Mouse (Mus musculus) lung, embryonic 16.5 days (tissue): Measurements from ENCODE around the gene Eps15. TPM values are rescaled to one million over a fixed set of nuclear protein-coding genes. Genes with fewer than 3 reads are reported as not detected.
A peak's percentile ranks its signal among the peaks of the same experiment; 100 is the strongest.

Experiments used
- ATAC-seq: fragments of 200-750 bp; cut with Nextera tagmentation; 2 replicates; pipeline ENCODE4 v1.8.0; 2017; ENCODE audit warnings: low read depth, mild to moderate bottlenecking, moderate library complexity
- H3K27ac ChIP-seq: fragments of 300-500 bp; sonication (generic); 2 replicates; pipeline ENCODE4 v1.5.1; 2014; ENCODE audit warnings: mild to moderate bottlenecking, control low read depth, low read length
- H3K27me3 ChIP-seq: fragments of 300-500 bp; sonication (generic); 2 replicates; pipeline ENCODE4 v1.6.1; 2014; ENCODE audit warnings: low read depth, low read length, mixed read lengths; ENCODE audit not compliant: control insufficient read depth, insufficient read depth
- H3K36me3 ChIP-seq: fragments of 300-500 bp; sonication (generic); 2 replicates; pipeline ENCODE4 v1.6.1; 2014; ENCODE audit warnings: low read length; ENCODE audit not compliant: control insufficient read depth, insufficient read depth
- H3K4me1 ChIP-seq: fragments of 300-500 bp; sonication (generic); replicated peaks from 2 replicates; pipeline ENCODE4 v1.6.1; 2014; ENCODE audit warnings: low read length, mixed read lengths; ENCODE audit not compliant: control insufficient read depth, insufficient read depth
- H3K4me2 ChIP-seq: fragments of 300-500 bp; sonication (generic); 2 replicates; pipeline ENCODE4 v1.6.1; 2014; ENCODE audit warnings: low read depth, low read length, control low read depth
- H3K4me3 ChIP-seq: fragments of 300-500 bp; sonication (generic); 2 replicates; pipeline ENCODE4 v1.5.1; 2014; ENCODE audit warnings: mild to moderate bottlenecking, low read length, control low read depth
- H3K9ac ChIP-seq: fragments of 300-500 bp; sonication (generic); 2 replicates; pipeline ENCODE4 v1.6.1; 2014; ENCODE audit warnings: low read length, control low read depth
- H3K9me3 ChIP-seq: fragments of 300-500 bp; sonication (generic); 2 replicates; pipeline ENCODE4 v1.6.1; 2016; ENCODE audit warnings: low read length; ENCODE audit not compliant: control insufficient read depth
- WGBS: fragments of 180-500 bp; shearing (Covaris S2); extraction: QIAGEN DNeasy Blood & Tissue Kit; methylation state at CpG from one replicate; pipeline ENCODE4 v1.1.7; 2014; 5-methylcytosine and 5-hydroxymethylcytosine counted together
- polyA plus RNA-seq: library from polyadenylated mRNA; unstranded; fragments of >200 nt; fragmentation: Nextera tagmentation; extraction: Ambion mirVana; gene quantifications from 2 replicates; pipeline ENCODE4 v1.2.1, GENCODE M21; 2015

Gene Eps15
- polyA plus RNA-seq, 1 experiment from 2014 or later = 47.8 TPM

- H3K27ac ChIP-seq = no peak overlapping the region
- no peaks in the 10 kb centered on the region for H3K9me3 ChIP-seq
- 29% methylated on average over 3 of the region's 3 CpGs for WGBS
These were observed 138.9 kb downstream of the Eps15 start for GRCm38 (mm10) chr4:109419017-109419416.

GRCm38 (mm10) chr4:109419563-109419962, 139.5 kb downstream of the Eps15 start:
- Histone ChIP-seq H3K27ac (no peak overlapping the region), H3K36me3 (no peaks in the 10 kb centered on the region), H3K9ac (no peak overlapping the region), H3K9me3 (no peaks in the 10 kb centered on the region), H3K27me3 (no peaks in the 10 kb centered on the region), H3K4me3 (no peak overlapping the region), H3K4me2 (no peak overlapping the region), H3K4me1 (no peaks in the 10 kb centered on the region)
- ATAC-seq = no peak
- WGBS = 88% methylated on average over 4 of the region's 4 CpGs

More at GRCm38 (mm10) chr4:109419017-109419416, 138.9 kb downstream of the Eps15 start:
- Histone ChIP-seq H3K9ac (no peak overlapping the region), H3K4me3 (no peak overlapping the region), H3K4me1 (no peaks in the 10 kb centered on the region), H3K27me3 (no peaks in the 10 kb centered on the region), H3K36me3 (no peaks in the 10 kb centered on the region), H3K4me2 (no peak overlapping the region)
- ATAC-seq = no peak

GRCm38 (mm10) chr4:109420138-109420795, 140.2 kb downstream of the Eps15 start:
- no peak overlapping the region for H3K27ac ChIP-seq
- ATAC-seq = peak; percentile 66
- no peak overlapping the region for H3K9ac ChIP-seq
- no peaks in the 10 kb centered on the region for H3K36me3 ChIP-seq
- H3K9me3 ChIP-seq = no peaks in the 10 kb centered on the region
- no peak overlapping the region for H3K4me3 ChIP-seq
- no peaks in the 10 kb centered on the region for H3K4me1 ChIP-seq
- WGBS = 65% methylated on average over 8 of the region's 8 CpGs
- no peaks in the 10 kb centered on the region for H3K27me3 ChIP-seq
- no peak overlapping the region for H3K4me2 ChIP-seq

GRCm38 (mm10) chr4:109421608-109422007, 141.5 kb downstream of the Eps15 start:
- ATAC-seq = 0 out of 2 replicates have a peak, but pooled peaks have one; percentile 6
- Histone ChIP-seq H3K9me3 (no peaks in the 10 kb centered on the region), H3K27me3 (no peaks in the 10 kb centered on the region), H3K4me1 (no peaks in the 10 kb centered on the region), H3K4me2 (no peak overlapping the region), H3K27ac (no peak overlapping the region), H3K4me3 (no peak overlapping the region), H3K9ac (no peak overlapping the region), H3K36me3 (no peaks in the 10 kb centered on the region)
- 58% methylated on average over 7 of the region's 7 CpGs for WGBS

GRCm38 (mm10) chr4:109422436-109422835, 142.4 kb downstream of the Eps15 start:
- Histone ChIP-seq H3K4me1 (no peaks in the 10 kb centered on the region), H3K9me3 (no peaks in the 10 kb centered on the region), H3K27ac (no peak overlapping the region), H3K4me3 (no peak overlapping the region), H3K36me3 (no peaks in the 10 kb centered on the region), H3K27me3 (no peaks in the 10 kb centered on the region), H3K9ac (no peak overlapping the region), H3K4me2 (no peak overlapping the region)
- ATAC-seq = no peak
- WGBS = 74% methylated on average over 6 of the region's 6 CpGs

GRCm38 (mm10) chr4:109423438-109423837, 143.4 kb downstream of the Eps15 start:
- Histone ChIP-seq H3K9ac (no peak overlapping the region), H3K4me1 (no peaks in the 10 kb centered on the region), H3K4me3 (no peak overlapping the region), H3K27ac (no peak overlapping the region), H3K9me3 (no peaks in the 10 kb centered on the region), H3K36me3 (no peaks in the 10 kb centered on the region), H3K4me2 (no peak overlapping the region), H3K27me3 (no peaks in the 10 kb centered on the region)
- 63% methylated on average over 2 of the region's 2 CpGs for WGBS
- ATAC-seq = no peak

- H3K9ac ChIP-seq = no peak overlapping the region
- H3K9me3 ChIP-seq = no peaks in the 10 kb centered on the region
- no peak for ATAC-seq
- H3K36me3 ChIP-seq = no peaks in the 10 kb centered on the region
- no peaks in the 10 kb centered on the region for H3K4me1 ChIP-seq
- no peak overlapping the region for H3K4me3 ChIP-seq
- no peaks in the 10 kb centered on the region for H3K27me3 ChIP-seq
- no peak overlapping the region for H3K27ac ChIP-seq
- 44% methylated on average over 1 of the region's 1 CpGs for WGBS
- H3K4me2 ChIP-seq = no peak overlapping the region
These were observed 147.0 kb downstream of the Eps15 start for GRCm38 (mm10) chr4:109427058-109427457.

- 84% methylated on average over 7 of the region's 7 CpGs for WGBS
- Histone ChIP-seq H3K27me3 (no peaks in the 10 kb centered on the region), H3K9ac (no peak overlapping the region)
These were observed 150.2 kb downstream of the Eps15 start for GRCm38 (mm10) chr4:109430250-109430649.

GRCm38 (mm10) chr4:109430854-109431253, 150.8 kb downstream of the Eps15 start:
- H3K4me1 ChIP-seq = 0 out of 2 replicates have a peak, but pooled peaks cover 3% of the 10 kb centered on the region
- H3K9me3 ChIP-seq = no peaks in the 10 kb centered on the region
- H3K4me3 ChIP-seq = no peak overlapping the region
- H3K27me3 ChIP-seq = no peaks in the 10 kb centered on the region
- no peaks in the 10 kb centered on the region for H3K36me3 ChIP-seq
- WGBS = 43% methylated on average over 13 of the region's 13 CpGs
- peak; percentile 85 for ATAC-seq
- no peak overlapping the region for H3K4me2 ChIP-seq
- H3K9ac ChIP-seq = no peak overlapping the region
- H3K27ac ChIP-seq = no peak overlapping the region

More at GRCm38 (mm10) chr4:109430250-109430649, 150.2 kb downstream of the Eps15 start:
- Histone ChIP-seq H3K36me3 (no peaks in the 10 kb centered on the region), H3K27ac (no peak overlapping the region), H3K4me2 (no peak overlapping the region), H3K9me3 (no peaks in the 10 kb centered on the region), H3K4me3 (no peak overlapping the region), H3K4me1 (0 out of 2 replicates have a peak, but pooled peaks cover 3% of the 10 kb centered on the region)
- ATAC-seq = no peak
